Mouse (Mus musculus): ENCODE data around the gene Lhx9.

Lhx9 gene

GRCm38 (mm10) chr1:138839809-138840430 lies 8.5 kb downstream of the Lhx9 start:
- DNase-seq (ENCODE audit: low spot score in 2 of 2) = no peak

GRCm38 (mm10) chr1:138839291-138839690 lies 9.1 kb downstream of the Lhx9 start:
- DNase-seq (ENCODE audit: low spot score in 2 of 2) = no peak

- DNase-seq (ENCODE audit: low spot score in 2 of 2) = no peak
These were observed 10.3 kb downstream of the Lhx9 start for GRCm38 (mm10) chr1:138837786-138838743.

- DNase-seq (ENCODE audit: low spot score in 2 of 2) = no peak
These were observed 12.9 kb downstream of the Lhx9 start for GRCm38 (mm10) chr1:138835355-138835900.

GRCm38 (mm10) chr1:138831309-138831708 lies 17.1 kb downstream of the Lhx9 start:
- no peak for DNase-seq (ENCODE audit: low spot score in 2 of 2)

GRCm38 (mm10) chr1:138826841-138827240 lies 21.5 kb downstream of the Lhx9 start:
- DNase-seq (ENCODE audit: low spot score in 2 of 2) = no peak

- DNase-seq (ENCODE audit: low spot score in 2 of 2) = no peak
These were observed 25.4 kb downstream of the Lhx9 start for GRCm38 (mm10) chr1:138822985-138823322.

- DNase-seq (ENCODE audit: low spot score in 2 of 2) = no peak
These were observed 26.0 kb downstream of the Lhx9 start for GRCm38 (mm10) chr1:138822255-138822984.

- DNase-seq (ENCODE audit: low spot score in 2 of 2) = no peak
These were observed 46.6 kb downstream of the Lhx9 start for GRCm38 (mm10) chr1:138801732-138802131.

GRCm38 (mm10) chr1:138801296-138801695 lies 47.1 kb downstream of the Lhx9 start:
- no peak for DNase-seq (ENCODE audit: low spot score in 2 of 2)

- no peak for DNase-seq (ENCODE audit: low spot score in 2 of 2)
These were observed 48.6 kb downstream of the Lhx9 start for GRCm38 (mm10) chr1:138799692-138800314.

- no peak for DNase-seq (ENCODE audit: low spot score in 2 of 2)
These were observed 50.3 kb downstream of the Lhx9 start for GRCm38 (mm10) chr1:138798110-138798509.

- no peak for DNase-seq (ENCODE audit: low spot score in 2 of 2)
These were observed 62.5 kb downstream of the Lhx9 start for GRCm38 (mm10) chr1:138785856-138786255.

GRCm38 (mm10) chr1:138784019-138784418 lies 64.4 kb downstream of the Lhx9 start:
- no peak for DNase-seq (ENCODE audit: low spot score in 2 of 2)

All from urinary bladder, adult 18-20 months (tissue).